ENCODE assay signal across 8 mouse cellular contexts in genomic region chr9:41891206-41891605, GRCm38 (mm10).
DNase-seq lines count a peak whose midpoint lies in the region; ATAC-seq lines count a peak whose summit lies in the region.

No protein-coding gene starts in this region.

- no peaks in the 10 kb centered on the region for H3K9me3 ChIP-seq in heart, embryonic 16.5 days (replicated peaks; ENCODE audit: control insufficient read depth, low read length)
- no peaks in the 10 kb centered on the region for H3K9me3 ChIP-seq in midbrain, embryonic 12.5 days

- peak overlapping the region; percentile 64 for H3K9ac ChIP-seq in heart, embryonic 16.5 days (ENCODE audit: low read length)
- 0 out of 2 replicates have a peak overlapping the region, but pooled peaks have one; percentile 49 for H3K9ac ChIP-seq in midbrain, embryonic 12.5 days (replicated peaks)

- no peak for ATAC-seq in heart, embryonic 16.5 days (replicated peaks; ENCODE audit: extremely low read depth, insufficient read depth, low FRiP score)
- ATAC-seq in midbrain, embryonic 12.5 days (ENCODE audit: low FRiP score, low read depth): no peak
- no peak for ATAC-seq in megakaryocyte-erythroid progenitor cell, adult 5-6 weeks (replicated peaks; ENCODE audit: low FRiP score, low TSS enrichment, poor library complexity, severe bottlenecking)

- no peaks in the 10 kb centered on the region for H3K27me3 ChIP-seq in heart, embryonic 16.5 days (ENCODE audit: control insufficient read depth, insufficient read depth, low read length)
- no peaks in the 10 kb centered on the region for H3K27me3 ChIP-seq in midbrain, embryonic 12.5 days

- H3K36me3 ChIP-seq in heart, embryonic 16.5 days (ENCODE audit: control insufficient read depth, insufficient read depth): no peaks in the 10 kb centered on the region
- H3K36me3 ChIP-seq in midbrain, embryonic 12.5 days: no peaks in the 10 kb centered on the region

- H3K4me3 ChIP-seq in heart, embryonic 16.5 days (ENCODE audit: low read length): no peak overlapping the region; the same call in 1 of the 2 replicates
- no peak overlapping the region for H3K4me3 ChIP-seq in midbrain, embryonic 12.5 days

- peak overlapping the region; percentile 73 for H3K4me2 ChIP-seq in heart, embryonic 16.5 days (ENCODE audit: low read depth, low read length)
- peak overlapping the region; percentile 48 for H3K4me2 ChIP-seq in midbrain, embryonic 12.5 days (replicated peaks)

- peaks cover 11% of the 10 kb centered on the region for H3K4me1 ChIP-seq in heart, embryonic 16.5 days (ENCODE audit: control insufficient read depth, insufficient read depth, low read length)
- peaks cover 25% of the 10 kb centered on the region for H3K4me1 ChIP-seq in midbrain, embryonic 12.5 days

- 50% methylated on average over 7 of the region's 7 CpGs for WGBS in heart, embryonic 16.5 days
- 37% methylated on average over 7 of the region's 7 CpGs for WGBS in midbrain, embryonic 12.5 days

- peak; percentile 21 for DNase-seq in kidney, postnatal 10 days
- no peak for DNase-seq in kidney, adult 11 months
- peak; percentile 5 for DNase-seq in embryo, embryonic 9.5 days (ENCODE audit: extremely low spot score)
- no peak for DNase-seq in thymus, postnatal 10 days (ENCODE audit: low spot score in 2 of 2)
- DNase-seq in spleen, postnatal 14 days (ENCODE audit: low spot score in 2 of 2): no peak

- peak overlapping the region; percentile 84 for H3K27ac ChIP-seq in heart, embryonic 16.5 days (ENCODE audit: low read length)
- H3K27ac ChIP-seq in midbrain, embryonic 12.5 days (replicated peaks): peak overlapping the region; percentile 96

Comparison
In these comparisons a context has a peak if more than half of its experiments do, and no peak if none do; other contexts are left out.
1. DNase-seq: peak in kidney, postnatal 10 days (single experiment) and embryo, embryonic 9.5 days (single experiment); none in kidney, adult 11 months (single experiment), thymus, postnatal 10 days (0 of 2) and spleen, postnatal 14 days (0 of 2).